Mouse (Mus musculus): ENCODE measurements around the gene Mcm3ap. TPM values are rescaled to one million over a fixed set of nuclear protein-coding genes. Genes with fewer than 3 reads are reported as not detected.

The Mcm3ap gene
- total and polyA plus RNA-seq, 3 experiments, result 34.2 to 65.9 (median 35.4) TPM

- Histone ChIP-seq H3K36me3 (replicated peaks) (peaks cover 93% of the 10 kb centered on the region), H3K4me3 (ENCODE audit: low read depth, low read length) (no peak overlapping the region), H3K9me3 (replicated peaks) (no peaks in the 10 kb centered on the region), H3K4me1 (ENCODE audit: insufficient read depth, low read depth, low read length) (no peaks in the 10 kb centered on the region), H3K27me3 (ENCODE audit: insufficient read depth, low read length) (no peaks in the 10 kb centered on the region)
- DNase-seq (ENCODE audit: low spot score), result no peak
- no peak for ATAC-seq (ENCODE audit: extremely low read depth, insufficient number of reproducible peaks, low FRiP score, poor library complexity, severe bottlenecking)
- TF ChIP-seq GATA2 (IDR thresholded peaks at IDR 0.05; ENCODE audit: borderline replicate concordance, low read depth, low read length), result no peak
- no peak for TF ChIP-seq TAL1 (conservative IDR thresholded peaks at IDR 0.05; ENCODE audit: low read depth, low read length)
- TF ChIP-seq CTCF (IDR thresholded peaks at IDR 0.05; ENCODE audit: low read depth, low read length), result no peak
- no peak for TF ChIP-seq GATA1 (IDR thresholded peaks at IDR 0.05; ENCODE audit: borderline replicate concordance, low read length)
- no peak for TF ChIP-seq POLR2AphosphoS5 (IDR thresholded peaks at IDR 0.05; ENCODE audit: insufficient replicate concordance, low read depth, low read length)
Observed at GRCm38 (mm10) chr10:76504271-76504943, 35.7 kb downstream of the Mcm3ap start.

- no peak for TF ChIP-seq POLR2AphosphoS5 (IDR thresholded peaks at IDR 0.05; ENCODE audit: insufficient replicate concordance, low read depth, low read length)
- no peak for TF ChIP-seq TAL1 (conservative IDR thresholded peaks at IDR 0.05; ENCODE audit: low read depth, low read length)
- TF ChIP-seq CTCF (IDR thresholded peaks at IDR 0.05; ENCODE audit: low read depth, low read length), result no peak
- no peak for TF ChIP-seq GATA1 (IDR thresholded peaks at IDR 0.05; ENCODE audit: borderline replicate concordance, low read length)
- no peak for TF ChIP-seq GATA2 (IDR thresholded peaks at IDR 0.05; ENCODE audit: borderline replicate concordance, low read depth, low read length)
- H3K27me3 ChIP-seq (ENCODE audit: insufficient read depth, low read length), result no peaks in the 10 kb centered on the region
- no peak overlapping the region for H3K4me3 ChIP-seq (ENCODE audit: low read depth, low read length)
- H3K36me3 ChIP-seq (replicated peaks), result peaks cover 92% of the 10 kb centered on the region
- H3K4me1 ChIP-seq (ENCODE audit: insufficient read depth, low read depth, low read length), result no peaks in the 10 kb centered on the region; the same call in 1 of the 2 replicates
- no peaks in the 10 kb centered on the region for H3K9me3 ChIP-seq (replicated peaks)
- DNase-seq (ENCODE audit: low spot score) (no peak), ATAC-seq (ENCODE audit: extremely low read depth, insufficient number of reproducible peaks, low FRiP score, poor library complexity, severe bottlenecking) (no peak)
Observed at GRCm38 (mm10) chr10:76505865-76506264, 37.1 kb downstream of the Mcm3ap start.

- Histone ChIP-seq H3K36me3 (replicated peaks) (peaks cover 80% of the 10 kb centered on the region), H3K4me1 (ENCODE audit: insufficient read depth, low read depth, low read length) (peaks cover 14% of the 10 kb centered on the region), H3K27me3 (ENCODE audit: insufficient read depth, low read length) (no peaks in the 10 kb centered on the region), H3K9me3 (replicated peaks) (no peaks in the 10 kb centered on the region), H3K4me3 (ENCODE audit: low read depth, low read length) (no peak overlapping the region)
- ATAC-seq (ENCODE audit: extremely low read depth, insufficient number of reproducible peaks, low FRiP score, poor library complexity, severe bottlenecking), result peak; percentile 86
- DNase-seq (ENCODE audit: low spot score), result peak; percentile 63
- TF ChIP-seq CTCF (IDR thresholded peaks at IDR 0.05; ENCODE audit: low read depth, low read length) (peak; percentile 90), TAL1 (conservative IDR thresholded peaks at IDR 0.05; ENCODE audit: low read depth, low read length) (no peak)
Observed at GRCm38 (mm10) chr10:76512965-76513583, 44.3 kb downstream of the Mcm3ap start.

- DNase-seq (ENCODE audit: low spot score) (peak; percentile 9), ATAC-seq (ENCODE audit: extremely low read depth, insufficient number of reproducible peaks, low FRiP score, poor library complexity, severe bottlenecking) (no peak)
- Histone ChIP-seq H3K36me3 (replicated peaks) (peaks cover 36% of the 10 kb centered on the region), H3K4me3 (ENCODE audit: low read depth, low read length) (peak overlapping the region; percentile 95), H3K9me3 (replicated peaks) (no peaks in the 10 kb centered on the region), H3K4me1 (ENCODE audit: insufficient read depth, low read depth, low read length) (peaks cover 46% of the 10 kb centered on the region), H3K27me3 (ENCODE audit: insufficient read depth, low read length) (peaks cover 8% of the 10 kb centered on the region)
- TF ChIP-seq GATA2 (IDR thresholded peaks at IDR 0.05; ENCODE audit: borderline replicate concordance, low read depth, low read length) (no peak), TAL1 (conservative IDR thresholded peaks at IDR 0.05; ENCODE audit: low read depth, low read length) (no peak), GATA1 (IDR thresholded peaks at IDR 0.05; ENCODE audit: borderline replicate concordance, low read length) (no peak), CTCF (IDR thresholded peaks at IDR 0.05; ENCODE audit: low read depth, low read length) (no peak), POLR2AphosphoS5 (IDR thresholded peaks at IDR 0.05; ENCODE audit: insufficient replicate concordance, low read depth, low read length) (no peak)
Observed at GRCm38 (mm10) chr10:76530922-76531321, 62.2 kb downstream of the Mcm3ap start.

- peak; percentile 97 for DNase-seq (ENCODE audit: low spot score)
- peaks cover 49% of the 10 kb centered on the region for H3K4me1 ChIP-seq (ENCODE audit: insufficient read depth, low read depth, low read length)
- ATAC-seq (ENCODE audit: extremely low read depth, insufficient number of reproducible peaks, low FRiP score, poor library complexity, severe bottlenecking), result peak; percentile 98
Observed at GRCm38 (mm10) chr10:76531375-76531774, 62.6 kb downstream of the Mcm3ap start, which contains the start of gene Lss. TSS of gene Lss (plus strand) at chr10:76531588.

GRCm38 (mm10) chr10:76531828-76532227 lies 63.1 kb downstream of the Mcm3ap start:
- ATAC-seq (ENCODE audit: extremely low read depth, insufficient number of reproducible peaks, low FRiP score, poor library complexity, severe bottlenecking), result no peak
- Histone ChIP-seq H3K36me3 (replicated peaks) (peaks cover 45% of the 10 kb centered on the region), H3K4me3 (ENCODE audit: low read depth, low read length) (peak overlapping the region; percentile 95), H3K4me1 (ENCODE audit: insufficient read depth, low read depth, low read length) (peaks cover 49% of the 10 kb centered on the region), H3K9me3 (replicated peaks) (no peaks in the 10 kb centered on the region), H3K27me3 (ENCODE audit: insufficient read depth, low read length) (peaks cover 8% of the 10 kb centered on the region)
- no peak for DNase-seq (ENCODE audit: low spot score)
- TF ChIP-seq POLR2AphosphoS5 (IDR thresholded peaks at IDR 0.05; ENCODE audit: insufficient replicate concordance, low read depth, low read length), result no peak
- no peak for TF ChIP-seq CTCF (IDR thresholded peaks at IDR 0.05; ENCODE audit: low read depth, low read length)
- TF ChIP-seq GATA2 (IDR thresholded peaks at IDR 0.05; ENCODE audit: borderline replicate concordance, low read depth, low read length), result no peak
- TF ChIP-seq TAL1 (conservative IDR thresholded peaks at IDR 0.05; ENCODE audit: low read depth, low read length), result no peak
- TF ChIP-seq GATA1 (IDR thresholded peaks at IDR 0.05; ENCODE audit: borderline replicate concordance, low read length), result no peak

More at GRCm38 (mm10) chr10:76531375-76531774, 62.6 kb downstream of the Mcm3ap start, which contains the start of gene Lss:
- Histone ChIP-seq H3K9me3 (replicated peaks) (no peaks in the 10 kb centered on the region), H3K36me3 (replicated peaks) (peaks cover 40% of the 10 kb centered on the region), H3K27me3 (ENCODE audit: insufficient read depth, low read length) (peaks cover 8% of the 10 kb centered on the region), H3K4me3 (ENCODE audit: low read depth, low read length) (peak within 1 kb of the TSS; percentile 95)
- TF ChIP-seq TAL1 (conservative IDR thresholded peaks at IDR 0.05; ENCODE audit: low read depth, low read length) (no peak), CTCF (IDR thresholded peaks at IDR 0.05; ENCODE audit: low read depth, low read length) (no peak), GATA1 (IDR thresholded peaks at IDR 0.05; ENCODE audit: borderline replicate concordance, low read length) (no peak), POLR2AphosphoS5 (IDR thresholded peaks at IDR 0.05; ENCODE audit: insufficient replicate concordance, low read depth, low read length) (no peak), GATA2 (IDR thresholded peaks at IDR 0.05; ENCODE audit: borderline replicate concordance, low read depth, low read length) (no peak)
